Mouse (Mus musculus) intestine, embryonic 15.5 days (tissue): ENCODE results near the gene Ica1. TPM values are rescaled to one million over a fixed set of nuclear protein-coding genes. Genes with fewer than 3 reads are reported as not detected.

Experiments used
- ATAC-seq: fragments of 200-750 bp; cut with Nextera tagmentation; 2 replicates; pipeline ENCODE4 v1.8.0; 2017; ENCODE audit warnings: moderate TSS enrichment, moderate library complexity
- H3K27ac ChIP-seq: fragments of 300-500 bp; sonication (generic); 2 replicates; pipeline ENCODE4 v1.5.1; 2015; ENCODE audit warnings: mild to moderate bottlenecking, inconsistent platforms
- H3K27me3 ChIP-seq: fragments of 300-500 bp; sonication (generic); replicated peaks from 2 replicates; pipeline ENCODE4 v1.6.1; 2015; ENCODE audit warnings: inconsistent platforms
- H3K36me3 ChIP-seq: fragments of 300-500 bp; sonication (generic); 2 replicates; pipeline ENCODE4 v1.6.1; 2015; ENCODE audit warnings: inconsistent platforms
- H3K4me1 ChIP-seq: fragments of 300-500 bp; sonication (generic); replicated peaks from 2 replicates; pipeline ENCODE4 v1.6.1; 2015; ENCODE audit warnings: inconsistent platforms
- H3K4me2 ChIP-seq: fragments of 300-500 bp; sonication (generic); replicated peaks from 2 replicates; pipeline ENCODE4 v1.6.1; 2015; ENCODE audit warnings: mild to moderate bottlenecking, inconsistent platforms
- H3K4me3 ChIP-seq: fragments of 300-500 bp; sonication (generic); replicated peaks from 2 replicates; pipeline ENCODE4 v1.5.1; 2015; ENCODE audit warnings: inconsistent platforms
- H3K9ac ChIP-seq: fragments of 300-500 bp; sonication (generic); 2 replicates; pipeline ENCODE4 v1.6.1; 2015; ENCODE audit warnings: inconsistent platforms
- H3K9me3 ChIP-seq: fragments of 300-500 bp; sonication (generic); 2 replicates; pipeline ENCODE4 v1.6.1; 2016; ENCODE audit warnings: inconsistent platforms
- WGBS: fragments of 180-500 bp; shearing (Covaris S2); methylation state at CpG from one replicate; pipeline ENCODE4 v1.1.7; 2015; 5-methylcytosine and 5-hydroxymethylcytosine counted together
- polyA plus RNA-seq: library from polyadenylated mRNA; unstranded; fragments of >200 nt; fragmentation: Nextera tagmentation; extraction: Ambion mirVana; gene quantifications from 2 replicates; pipeline ENCODE4 v1.2.1, GENCODE M21; 2015

Ica1 gene
- polyA plus RNA-seq, 1 experiment from 2014 or later, result 19.5 TPM

- Histone ChIP-seq H3K36me3 (no peaks in the 10 kb centered on the region), H3K4me2 (no peak overlapping the region), H3K27me3 (no peaks in the 10 kb centered on the region), H3K27ac (no peak overlapping the region), H3K4me3 (no peak overlapping the region), H3K4me1 (no peaks in the 10 kb centered on the region), H3K9me3 (no peaks in the 10 kb centered on the region), H3K9ac (no peak overlapping the region)
- WGBS, result 67% methylated on average over 6 of the region's 6 CpGs
- ATAC-seq, result no peak
These were observed 110.1 kb downstream of the Ica1 start for GRCm38 (mm10) chr6:8668013-8668811.

GRCm38 (mm10) chr6:8665786-8666185, 112.5 kb downstream of the Ica1 start:
- H3K9me3 ChIP-seq, result no peaks in the 10 kb centered on the region
- H3K4me3 ChIP-seq, result no peak overlapping the region
- H3K27me3 ChIP-seq, result no peaks in the 10 kb centered on the region
- WGBS, result 94% methylated on average over 5 of the region's 5 CpGs
- no peaks in the 10 kb centered on the region for H3K36me3 ChIP-seq
- ATAC-seq, result no peak
- no peak overlapping the region for H3K27ac ChIP-seq
- no peaks in the 10 kb centered on the region for H3K4me1 ChIP-seq
- H3K9ac ChIP-seq, result no peak overlapping the region
- H3K4me2 ChIP-seq, result no peak overlapping the region

- Histone ChIP-seq H3K9me3 (no peaks in the 10 kb centered on the region), H3K4me3 (no peak overlapping the region), H3K9ac (no peak overlapping the region)
These were observed 113.3 kb downstream of the Ica1 start for GRCm38 (mm10) chr6:8664956-8665355.

GRCm38 (mm10) chr6:8663092-8663740, 115.1 kb downstream of the Ica1 start:
- no peak overlapping the region for H3K9ac ChIP-seq
- no peaks in the 10 kb centered on the region for H3K9me3 ChIP-seq
- H3K4me3 ChIP-seq, result no peak overlapping the region
- no peaks in the 10 kb centered on the region for H3K27me3 ChIP-seq
- WGBS, result 68% methylated on average over 3 of the region's 3 CpGs
- H3K27ac ChIP-seq, result no peak overlapping the region
- no peak for ATAC-seq
- no peaks in the 10 kb centered on the region for H3K36me3 ChIP-seq
- no peak overlapping the region for H3K4me2 ChIP-seq
- peaks cover 3% of the 10 kb centered on the region; the same call in 1 of the 2 replicates for H3K4me1 ChIP-seq

More at GRCm38 (mm10) chr6:8664956-8665355, 113.3 kb downstream of the Ica1 start:
- no peak for ATAC-seq
- Histone ChIP-seq H3K36me3 (no peaks in the 10 kb centered on the region), H3K4me2 (no peak overlapping the region), H3K27me3 (no peaks in the 10 kb centered on the region), H3K4me1 (no peaks in the 10 kb centered on the region), H3K27ac (no peak overlapping the region)
- 88% methylated on average over 5 of the region's 5 CpGs for WGBS

DNA sequence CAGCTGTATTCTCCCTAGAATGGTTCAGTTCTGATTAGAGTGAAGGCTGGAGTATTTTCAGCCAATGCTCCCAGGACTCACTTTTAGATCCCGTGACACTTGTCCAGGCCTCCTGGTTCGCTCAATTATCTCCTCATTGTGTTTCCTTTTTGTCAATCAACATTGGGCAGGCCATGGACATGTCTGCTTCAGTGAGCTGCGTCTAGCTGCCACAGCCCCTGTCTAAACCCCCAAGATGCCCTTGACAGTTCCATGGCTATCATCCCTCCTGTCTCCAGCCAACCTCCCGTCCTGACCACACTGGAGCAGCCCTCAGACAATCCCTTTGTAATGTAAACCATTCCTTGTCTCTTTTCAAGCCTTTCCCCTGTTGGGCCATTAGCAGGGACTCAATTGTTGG, 116.9 kb downstream of the Ica1 start:
- Histone ChIP-seq H3K27ac (no peak overlapping the region), H3K4me1 (peaks cover 3% of the 10 kb centered on the region; the same call in 1 of the 2 replicates), H3K36me3 (no peaks in the 10 kb centered on the region), H3K4me3 (no peak overlapping the region), H3K4me2 (no peak overlapping the region), H3K9ac (no peak overlapping the region), H3K27me3 (no peaks in the 10 kb centered on the region), H3K9me3 (no peaks in the 10 kb centered on the region)
- ATAC-seq, result no peak
- 79% methylated on average over 4 of the region's 4 CpGs for WGBS

GRCm38 (mm10) chr6:8660076-8660475, 118.2 kb downstream of the Ica1 start:
- ATAC-seq, result no peak
- WGBS, result 97% methylated on average over 2 of the region's 2 CpGs
- Histone ChIP-seq H3K27ac (no peak overlapping the region), H3K4me1 (peaks cover 3% of the 10 kb centered on the region; the same call in 1 of the 2 replicates), H3K36me3 (no peaks in the 10 kb centered on the region), H3K4me2 (no peak overlapping the region), H3K4me3 (no peak overlapping the region), H3K9ac (no peak overlapping the region), H3K27me3 (no peaks in the 10 kb centered on the region), H3K9me3 (no peaks in the 10 kb centered on the region)

GRCm38 (mm10) chr6:8659194-8659959, 118.9 kb downstream of the Ica1 start:
- H3K4me3 ChIP-seq, result no peak overlapping the region
- no peak for ATAC-seq
- H3K27ac ChIP-seq, result no peak overlapping the region
- no peaks in the 10 kb centered on the region for H3K9me3 ChIP-seq
- no peak overlapping the region for H3K4me2 ChIP-seq
- H3K36me3 ChIP-seq, result no peaks in the 10 kb centered on the region
- WGBS, result 73% methylated on average over 13 of the region's 13 CpGs
- no peaks in the 10 kb centered on the region for H3K27me3 ChIP-seq
- peaks cover 3% of the 10 kb centered on the region; the same call in 1 of the 2 replicates for H3K4me1 ChIP-seq
- H3K9ac ChIP-seq, result no peak overlapping the region

- 22% methylated on average over 4 of the region's 4 CpGs for WGBS
- no peaks in the 10 kb centered on the region for H3K9me3 ChIP-seq
- H3K9ac ChIP-seq, result no peak overlapping the region
- no peaks in the 10 kb centered on the region for H3K27me3 ChIP-seq
- H3K36me3 ChIP-seq, result no peaks in the 10 kb centered on the region
- no peak for ATAC-seq
- no peak overlapping the region for H3K27ac ChIP-seq
- H3K4me1 ChIP-seq, result peaks cover 3% of the 10 kb centered on the region; the same call in 1 of the 2 replicates
- H3K4me2 ChIP-seq, result no peak overlapping the region
- H3K4me3 ChIP-seq, result no peak overlapping the region
These were observed 119.9 kb downstream of the Ica1 start for GRCm38 (mm10) chr6:8658431-8658830.

DNA sequence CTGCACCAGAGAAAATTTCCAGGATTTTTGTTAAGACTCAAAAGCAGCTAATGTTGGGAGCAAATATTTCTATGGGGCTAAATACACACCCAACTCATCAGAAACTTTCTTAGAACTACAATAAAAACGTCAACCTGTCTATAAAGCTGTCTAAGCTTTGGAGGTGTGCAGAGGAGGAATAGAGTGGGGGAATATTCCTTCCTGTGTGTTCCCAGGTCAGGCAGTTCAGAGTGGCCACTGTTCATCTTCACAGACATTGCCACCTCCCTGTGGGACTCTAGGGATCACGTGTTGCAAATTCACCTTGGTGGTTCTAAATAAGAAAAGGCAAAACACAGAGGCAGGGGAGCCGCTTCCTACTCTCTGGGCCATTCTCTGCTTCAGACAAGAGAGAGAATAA, 120.8 kb downstream of the Ica1 start:
- Histone ChIP-seq H3K4me3 (no peak overlapping the region), H3K36me3 (no peaks in the 10 kb centered on the region), H3K4me1 (peaks cover 3% of the 10 kb centered on the region; the same call in 1 of the 2 replicates), H3K27me3 (no peaks in the 10 kb centered on the region), H3K4me2 (no peak overlapping the region), H3K9me3 (no peaks in the 10 kb centered on the region), H3K27ac (no peak overlapping the region), H3K9ac (no peak overlapping the region)
- peak; percentile 69 for ATAC-seq
- 53% methylated on average over 3 of the region's 3 CpGs for WGBS

GRCm38 (mm10) chr6:8655454-8655853, 122.8 kb downstream of the Ica1 start:
- Histone ChIP-seq H3K4me2 (no peak overlapping the region), H3K27me3 (no peaks in the 10 kb centered on the region), H3K4me1 (peaks cover 3% of the 10 kb centered on the region; the same call in 1 of the 2 replicates), H3K4me3 (no peak overlapping the region), H3K9me3 (no peaks in the 10 kb centered on the region), H3K9ac (no peak overlapping the region), H3K36me3 (no peaks in the 10 kb centered on the region), H3K27ac (no peak overlapping the region)
- no peak for ATAC-seq
- 87% methylated on average over 2 of the region's 2 CpGs for WGBS

GRCm38 (mm10) chr6:8650413-8650812, 127.9 kb downstream of the Ica1 start:
- no peak overlapping the region for H3K9ac ChIP-seq
- H3K27ac ChIP-seq, result no peak overlapping the region
- ATAC-seq, result no peak
- no peaks in the 10 kb centered on the region for H3K4me1 ChIP-seq
- no peaks in the 10 kb centered on the region for H3K9me3 ChIP-seq
- no peak overlapping the region for H3K4me2 ChIP-seq
- 77% methylated on average over 7 of the region's 7 CpGs for WGBS
- H3K36me3 ChIP-seq, result no peaks in the 10 kb centered on the region
- H3K27me3 ChIP-seq, result no peaks in the 10 kb centered on the region
- H3K4me3 ChIP-seq, result no peak overlapping the region

DNA sequence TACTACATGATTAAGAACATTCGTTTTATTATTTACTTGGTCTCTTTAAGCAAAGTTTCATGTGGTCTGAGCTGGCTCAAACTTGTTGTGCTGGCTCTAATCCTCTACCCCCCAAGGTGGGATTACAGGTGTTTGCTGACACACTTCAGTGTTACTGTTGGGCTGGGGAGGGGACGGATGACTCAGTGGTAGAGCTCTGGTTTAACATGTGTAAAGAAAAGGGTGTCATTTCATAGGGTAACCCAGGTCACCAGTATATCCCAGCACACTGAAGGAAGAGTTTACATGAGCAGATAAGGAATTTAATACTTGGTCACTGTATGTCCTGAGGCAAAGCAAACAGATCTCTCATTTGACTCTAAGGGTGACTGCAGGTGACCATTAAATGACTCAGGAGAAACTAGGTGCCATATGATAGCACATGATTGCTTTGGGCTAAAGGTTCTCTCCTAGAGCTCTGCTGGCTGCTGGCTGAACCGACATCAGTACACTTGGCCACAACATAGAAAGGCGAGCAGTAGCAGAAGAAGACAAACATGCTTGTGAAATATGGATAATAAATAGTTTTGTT, 128.9 kb downstream of the Ica1 start:
- peaks cover 2% of the 10 kb centered on the region; the same call in 1 of the 2 replicates for H3K4me1 ChIP-seq
- no peaks in the 10 kb centered on the region for H3K27me3 ChIP-seq
- no peak overlapping the region for H3K4me3 ChIP-seq
- WGBS, result 62% methylated on average over 4 of the region's 4 CpGs
- ATAC-seq, result 0 out of 2 replicates have a peak, but pooled peaks have one; percentile 37
- H3K36me3 ChIP-seq, result no peaks in the 10 kb centered on the region
- H3K27ac ChIP-seq, result no peak overlapping the region
- no peak overlapping the region for H3K9ac ChIP-seq
- H3K9me3 ChIP-seq, result no peaks in the 10 kb centered on the region
- no peak overlapping the region for H3K4me2 ChIP-seq
